Mouse (Mus musculus): ENCODE results near the gene Hsdl2. TPM values are rescaled to one million over a fixed set of nuclear protein-coding genes. Genes with fewer than 3 reads are reported as not detected.
A peak's percentile ranks its signal among the peaks of the same experiment; 100 is the strongest.

The Hsdl2 gene
- polyA plus RNA-seq, 1 experiment from 2014 or later: 44.1 TPM

GRCm38 (mm10) chr4:59572521-59573118, 8.7 kb upstream of the Hsdl2 start:
- Histone ChIP-seq H3K9me3 (ENCODE audit: control insufficient read depth, low read length) (no peaks in the 10 kb centered on the region), H3K4me2 (ENCODE audit: low read depth) (no peak overlapping the region), H3K4me3 (ENCODE audit: low read depth, low read length) (no peak overlapping the region), H3K27ac (ENCODE audit: low read depth, low read length) (no peak overlapping the region), H3K4me1 (ENCODE audit: control insufficient read depth, insufficient read depth, low read length) (no peaks in the 10 kb centered on the region), H3K27me3 (ENCODE audit: control insufficient read depth, insufficient read depth, low read length) (no peaks in the 10 kb centered on the region), H3K36me3 (ENCODE audit: control insufficient read depth, insufficient read depth, low read length) (no peaks in the 10 kb centered on the region), H3K9ac (ENCODE audit: low read length) (no peak overlapping the region)
- ATAC-seq (ENCODE audit: insufficient read depth, low FRiP score, low TSS enrichment) (no peak), DNase-seq (ENCODE audit: low spot score) (no peak)
- 90% methylated on average over 11 of the region's 11 CpGs for WGBS

DNA sequence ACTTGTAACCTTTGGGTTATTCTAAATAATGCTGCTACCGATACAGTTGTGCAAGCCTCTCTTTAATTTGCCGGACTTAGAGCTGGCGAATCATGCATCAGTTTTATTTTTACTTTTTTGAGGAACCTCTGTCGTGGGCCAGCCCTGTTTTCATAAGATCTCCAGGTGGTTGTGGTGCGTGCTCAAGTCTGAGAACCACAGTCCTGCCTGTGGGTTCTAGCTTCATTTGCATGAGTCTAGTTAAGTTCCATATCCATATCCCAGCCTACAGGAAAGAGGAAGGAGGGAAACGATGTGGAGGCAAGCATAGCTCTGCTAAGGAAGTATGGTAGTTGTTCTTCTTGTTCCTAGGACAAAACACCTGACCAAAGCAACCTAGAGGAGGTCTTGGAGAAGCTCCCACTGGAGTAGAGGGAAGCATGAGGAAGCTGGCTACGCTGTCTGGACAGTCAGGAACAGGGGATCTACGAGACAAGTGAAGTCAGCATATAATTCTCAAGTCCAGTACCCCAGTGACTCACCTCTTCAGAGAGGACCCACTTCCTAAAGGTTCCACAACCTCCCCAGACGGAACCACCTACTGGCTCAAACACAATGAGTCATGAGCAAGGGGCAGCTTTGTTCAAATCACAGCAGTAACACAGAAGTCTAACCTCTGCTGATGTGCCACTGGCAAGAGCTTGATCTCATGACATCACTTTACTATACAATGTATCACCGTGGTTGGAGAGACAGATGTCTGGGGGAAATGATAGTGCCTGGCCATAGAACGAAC, 6.0 kb upstream of the Hsdl2 start:
- H3K27me3 ChIP-seq (ENCODE audit: control insufficient read depth, insufficient read depth, low read length): no peaks in the 10 kb centered on the region
- no peak for ATAC-seq (ENCODE audit: insufficient read depth, low FRiP score, low TSS enrichment)
- H3K36me3 ChIP-seq (ENCODE audit: control insufficient read depth, insufficient read depth, low read length): no peaks in the 10 kb centered on the region
- H3K9me3 ChIP-seq (ENCODE audit: control insufficient read depth, low read length): no peaks in the 10 kb centered on the region
- no peak overlapping the region for H3K9ac ChIP-seq (ENCODE audit: low read length)
- WGBS: 89% methylated on average over 11 of the region's 11 CpGs
- H3K4me2 ChIP-seq (ENCODE audit: low read depth): no peak overlapping the region
- H3K4me3 ChIP-seq (ENCODE audit: low read depth, low read length): no peak overlapping the region
- H3K4me1 ChIP-seq (ENCODE audit: control insufficient read depth, insufficient read depth, low read length): peaks cover 4% of the 10 kb centered on the region; the same call in 1 of the 2 replicates
- no peak overlapping the region for H3K27ac ChIP-seq (ENCODE audit: low read depth, low read length)
- DNase-seq (ENCODE audit: low spot score): no peak

DNA sequence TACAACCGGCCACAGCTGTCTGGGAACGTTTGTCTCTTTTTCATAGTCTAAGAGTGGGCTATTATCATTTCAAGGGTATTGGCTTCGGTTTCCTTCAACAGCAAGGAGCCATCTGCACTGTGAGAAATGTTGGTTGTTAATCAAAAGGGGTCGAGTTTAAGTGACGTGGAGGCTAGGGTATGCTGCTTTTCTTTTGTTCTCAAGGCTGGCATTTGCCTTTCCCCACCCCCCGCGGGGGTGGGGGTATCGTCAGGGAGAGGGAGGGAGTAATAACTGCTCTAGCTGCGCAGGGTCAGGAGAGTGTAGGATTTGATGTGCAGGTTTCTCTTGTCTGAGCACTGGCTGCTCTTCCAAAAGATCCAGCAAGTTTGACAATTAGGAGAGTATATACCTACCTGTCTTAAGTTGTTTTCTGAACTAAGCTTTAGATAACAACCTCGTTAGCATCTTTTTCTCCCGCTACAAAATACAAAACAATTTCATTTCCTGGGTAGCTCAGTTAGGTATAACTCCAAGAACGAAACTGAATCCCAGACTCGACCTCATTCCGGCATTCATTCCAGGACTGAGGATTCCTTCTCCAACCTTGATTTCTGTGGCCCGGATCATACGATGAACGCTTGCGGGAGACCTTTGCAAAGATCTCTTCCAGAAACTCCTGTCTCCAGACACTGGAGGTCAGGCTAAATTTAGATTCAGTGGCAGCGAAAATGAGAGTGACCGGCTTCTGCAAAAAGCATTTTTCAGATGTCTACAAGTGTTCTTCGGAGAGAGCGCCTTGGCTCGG, 675 bp upstream of the Hsdl2 start:
- Histone ChIP-seq H3K36me3 (ENCODE audit: control insufficient read depth, insufficient read depth, low read length) (no peaks in the 10 kb centered on the region), H3K4me2 (ENCODE audit: low read depth) (peak overlapping the region; percentile 55), H3K9ac (ENCODE audit: low read length) (peak overlapping the region; percentile 59), H3K27ac (ENCODE audit: low read depth, low read length) (peak overlapping the region; percentile 50), H3K27me3 (ENCODE audit: control insufficient read depth, insufficient read depth, low read length) (no peaks in the 10 kb centered on the region), H3K4me1 (ENCODE audit: control insufficient read depth, insufficient read depth, low read length) (peaks cover 4% of the 10 kb centered on the region; the same call in 1 of the 2 replicates), H3K4me3 (ENCODE audit: low read depth, low read length) (peak overlapping the region; percentile 70), H3K9me3 (ENCODE audit: control insufficient read depth, low read length) (no peaks in the 10 kb centered on the region)
- DNase-seq (ENCODE audit: low spot score): peak; percentile 83
- peak; percentile 68 for ATAC-seq (ENCODE audit: insufficient read depth, low FRiP score, low TSS enrichment)
- WGBS: under 1% methylated on average over 23 of the region's 23 CpGs

DNA sequence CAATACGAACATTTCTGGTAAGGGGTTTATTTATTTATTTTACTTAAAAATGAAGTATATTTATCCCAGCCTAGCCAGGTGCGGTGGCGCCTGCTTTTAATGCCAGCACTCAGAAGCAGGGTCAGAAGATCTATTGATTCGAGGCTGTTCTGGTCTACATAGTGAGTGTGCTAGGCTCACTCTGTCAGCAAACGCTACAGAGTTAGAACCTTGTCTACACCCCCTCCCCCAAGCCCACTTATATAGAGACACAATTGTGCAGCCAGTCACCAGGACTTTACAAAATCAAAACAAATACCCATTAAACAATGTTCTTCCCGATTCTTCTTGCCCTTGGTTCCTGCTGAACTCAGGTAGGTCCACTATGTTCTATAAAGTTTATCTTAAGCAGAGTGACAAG, 823 bp downstream of the Hsdl2 start:
- Histone ChIP-seq H3K9me3 (ENCODE audit: control insufficient read depth, low read length) (no peaks in the 10 kb centered on the region), H3K27ac (ENCODE audit: low read depth, low read length) (no peak overlapping the region), H3K9ac (ENCODE audit: low read length) (no peak overlapping the region; the same call in 1 of the 2 replicates), H3K36me3 (ENCODE audit: control insufficient read depth, insufficient read depth, low read length) (no peaks in the 10 kb centered on the region), H3K4me2 (ENCODE audit: low read depth) (peak overlapping the region; percentile 55), H3K4me1 (ENCODE audit: control insufficient read depth, insufficient read depth, low read length) (peaks cover 4% of the 10 kb centered on the region; the same call in 1 of the 2 replicates), H3K4me3 (ENCODE audit: low read depth, low read length) (peak overlapping the region; percentile 70), H3K27me3 (ENCODE audit: control insufficient read depth, insufficient read depth, low read length) (no peaks in the 10 kb centered on the region)
- no peak for ATAC-seq (ENCODE audit: insufficient read depth, low FRiP score, low TSS enrichment)
- no peak for DNase-seq (ENCODE audit: low spot score)
- WGBS: 32% methylated on average over 6 of the region's 6 CpGs

- 88% methylated on average over 5 of the region's 5 CpGs for WGBS
- Histone ChIP-seq H3K9ac (ENCODE audit: low read length) (no peak overlapping the region), H3K9me3 (ENCODE audit: control insufficient read depth, low read length) (no peaks in the 10 kb centered on the region), H3K27ac (ENCODE audit: low read depth, low read length) (no peak overlapping the region), H3K4me2 (ENCODE audit: low read depth) (no peak overlapping the region), H3K4me3 (ENCODE audit: low read depth, low read length) (no peak overlapping the region), H3K27me3 (ENCODE audit: control insufficient read depth, insufficient read depth, low read length) (no peaks in the 10 kb centered on the region), H3K4me1 (ENCODE audit: control insufficient read depth, insufficient read depth, low read length) (peaks cover 3% of the 10 kb centered on the region; the same call in 1 of the 2 replicates), H3K36me3 (ENCODE audit: control insufficient read depth, insufficient read depth, low read length) (no peaks in the 10 kb centered on the region)
- DNase-seq (ENCODE audit: low spot score): no peak
- no peak for ATAC-seq (ENCODE audit: insufficient read depth, low FRiP score, low TSS enrichment)
These were observed 3.7 kb downstream of the Hsdl2 start for GRCm38 (mm10) chr4:59585097-59585496.

- Histone ChIP-seq H3K9ac (ENCODE audit: low read length) (no peak overlapping the region), H3K27me3 (ENCODE audit: control insufficient read depth, insufficient read depth, low read length) (no peaks in the 10 kb centered on the region), H3K9me3 (ENCODE audit: control insufficient read depth, low read length) (no peaks in the 10 kb centered on the region), H3K4me3 (ENCODE audit: low read depth, low read length) (no peak overlapping the region), H3K4me1 (ENCODE audit: control insufficient read depth, insufficient read depth, low read length) (no peaks in the 10 kb centered on the region), H3K36me3 (ENCODE audit: control insufficient read depth, insufficient read depth, low read length) (no peaks in the 10 kb centered on the region), H3K4me2 (ENCODE audit: low read depth) (no peak overlapping the region), H3K27ac (ENCODE audit: low read depth, low read length) (no peak overlapping the region)
- WGBS: 78% methylated on average over 2 of the region's 2 CpGs
- DNase-seq (ENCODE audit: low spot score) (no peak), ATAC-seq (ENCODE audit: insufficient read depth, low FRiP score, low TSS enrichment) (no peak)
These were observed 6.0 kb downstream of the Hsdl2 start for GRCm38 (mm10) chr4:59587215-59587871.

DNA sequence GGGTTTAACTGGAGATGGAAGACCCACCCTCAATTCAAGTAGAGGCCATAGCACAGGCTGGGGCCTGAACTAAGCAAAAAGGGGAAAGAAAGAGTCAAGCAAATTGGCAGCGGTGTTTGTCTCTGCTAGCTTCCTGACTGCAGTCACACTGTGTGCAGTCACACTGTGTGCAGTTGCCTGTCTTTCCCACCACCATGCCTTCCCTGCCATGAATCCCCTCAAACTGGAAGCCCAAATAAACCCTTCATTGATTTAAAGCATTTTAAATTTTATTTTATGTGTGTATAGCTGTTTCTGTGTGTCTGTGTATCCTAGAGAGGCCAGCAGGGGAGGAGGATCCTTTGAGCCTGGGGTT, 6.5 kb downstream of the Hsdl2 start:
- Histone ChIP-seq H3K9me3 (ENCODE audit: control insufficient read depth, low read length) (no peaks in the 10 kb centered on the region), H3K27me3 (ENCODE audit: control insufficient read depth, insufficient read depth, low read length) (no peaks in the 10 kb centered on the region), H3K9ac (ENCODE audit: low read length) (no peak overlapping the region), H3K4me2 (ENCODE audit: low read depth) (no peak overlapping the region), H3K4me1 (ENCODE audit: control insufficient read depth, insufficient read depth, low read length) (no peaks in the 10 kb centered on the region), H3K36me3 (ENCODE audit: control insufficient read depth, insufficient read depth, low read length) (no peaks in the 10 kb centered on the region), H3K4me3 (ENCODE audit: low read depth, low read length) (no peak overlapping the region), H3K27ac (ENCODE audit: low read depth, low read length) (no peak overlapping the region)
- DNase-seq (ENCODE audit: low spot score): no peak
- 88% methylated on average over 1 of the region's 1 CpGs for WGBS
- ATAC-seq (ENCODE audit: insufficient read depth, low FRiP score, low TSS enrichment): no peak

DNA sequence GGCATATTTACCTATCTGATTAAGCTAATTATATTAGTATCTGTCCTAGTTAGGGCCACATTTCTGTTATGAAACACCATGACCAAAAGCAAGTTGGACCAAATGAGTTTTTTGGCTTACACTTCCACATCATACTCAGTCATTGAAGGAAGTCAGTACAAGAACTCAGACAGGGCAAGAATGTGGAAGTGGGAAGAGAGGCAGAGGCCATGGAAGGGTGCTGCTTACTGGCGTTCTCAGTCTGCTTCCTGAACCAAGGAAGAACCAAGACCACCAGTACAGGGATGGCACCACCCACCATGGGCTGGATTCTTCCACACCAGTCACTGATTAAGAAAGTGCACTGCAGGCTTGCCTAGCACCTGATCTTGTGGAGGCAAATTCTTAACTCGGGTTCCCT, 13.3 kb downstream of the Hsdl2 start:
- ATAC-seq (ENCODE audit: insufficient read depth, low FRiP score, low TSS enrichment) (no peak), DNase-seq (ENCODE audit: low spot score) (no peak)
- H3K4me2 ChIP-seq (ENCODE audit: low read depth): no peak overlapping the region
- H3K27me3 ChIP-seq (ENCODE audit: control insufficient read depth, insufficient read depth, low read length): no peaks in the 10 kb centered on the region
- no peaks in the 10 kb centered on the region for H3K4me1 ChIP-seq (ENCODE audit: control insufficient read depth, insufficient read depth, low read length)
- H3K9me3 ChIP-seq (ENCODE audit: control insufficient read depth, low read length): no peaks in the 10 kb centered on the region
- no peak overlapping the region for H3K4me3 ChIP-seq (ENCODE audit: low read depth, low read length)
- H3K27ac ChIP-seq (ENCODE audit: low read depth, low read length): no peak overlapping the region
- no peak overlapping the region for H3K9ac ChIP-seq (ENCODE audit: low read length)
- WGBS: 72% methylated on average over 2 of the region's 2 CpGs
- no peaks in the 10 kb centered on the region for H3K36me3 ChIP-seq (ENCODE audit: control insufficient read depth, insufficient read depth, low read length)

All from neural tube, embryonic 11.5 days (tissue).